Mouse (Mus musculus): ENCODE measurements around the gene Gm20662.

GRCm38 (mm10) chr9:107964681-107965080, 31.5 kb upstream of the Gm20662 start:
- no peak for TF ChIP-seq CTCF (IDR thresholded peaks at IDR 0.05; ENCODE audit: low read depth, low read length)
- no peak for TF ChIP-seq POLR2AphosphoS5 (IDR thresholded peaks at IDR 0.05; ENCODE audit: insufficient replicate concordance, low read depth, low read length)
- no peak for TF ChIP-seq TAL1 (conservative IDR thresholded peaks at IDR 0.05; ENCODE audit: low read depth, low read length)
- TF ChIP-seq GATA1 (IDR thresholded peaks at IDR 0.05; ENCODE audit: borderline replicate concordance, low read length) = no peak
- TF ChIP-seq GATA2 (IDR thresholded peaks at IDR 0.05; ENCODE audit: borderline replicate concordance, low read depth, low read length) = no peak

All from G1E (cell line).